Mouse (Mus musculus): ENCODE measurements around the gene Dlx4.

Dlx4 gene

GRCm38 (mm10) chr11:95142980-95143575 lies 3.0 kb downstream of the Dlx4 start:
- DNase-seq (ENCODE audit: low spot score) = no peak

DNA sequence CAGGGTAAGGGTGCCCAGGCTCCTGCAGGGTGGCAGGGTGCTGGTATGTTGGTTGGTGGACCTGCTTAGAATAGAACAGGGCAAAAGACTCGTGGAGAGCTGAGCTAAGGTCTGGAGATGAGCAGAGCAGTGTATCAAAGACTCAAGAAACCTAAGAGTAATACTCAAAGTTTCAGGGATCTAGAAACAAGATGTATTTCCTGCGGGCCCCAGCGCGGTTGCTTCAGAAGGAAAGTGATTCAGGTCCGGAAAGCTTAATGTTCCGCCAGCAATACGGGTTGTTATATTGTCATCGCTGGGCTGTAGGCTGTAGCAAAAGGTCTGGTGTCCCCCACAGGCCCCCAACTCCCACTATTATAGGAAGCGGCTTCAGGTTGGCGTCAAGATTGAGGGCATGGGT lies 3.8 kb downstream of the Dlx4 start:
- no peak for DNase-seq (ENCODE audit: low spot score)

- DNase-seq (ENCODE audit: low spot score) = no peak
Measured at GRCm38 (mm10) chr11:95139871-95140270, 6.2 kb downstream of the Dlx4 start.

- no peak for DNase-seq (ENCODE audit: low spot score)
Measured at GRCm38 (mm10) chr11:95137281-95137680, 8.8 kb downstream of the Dlx4 start.

- no peak for DNase-seq (ENCODE audit: low spot score)
Measured at GRCm38 (mm10) chr11:95133321-95133720, 12.7 kb downstream of the Dlx4 start.

DNA sequence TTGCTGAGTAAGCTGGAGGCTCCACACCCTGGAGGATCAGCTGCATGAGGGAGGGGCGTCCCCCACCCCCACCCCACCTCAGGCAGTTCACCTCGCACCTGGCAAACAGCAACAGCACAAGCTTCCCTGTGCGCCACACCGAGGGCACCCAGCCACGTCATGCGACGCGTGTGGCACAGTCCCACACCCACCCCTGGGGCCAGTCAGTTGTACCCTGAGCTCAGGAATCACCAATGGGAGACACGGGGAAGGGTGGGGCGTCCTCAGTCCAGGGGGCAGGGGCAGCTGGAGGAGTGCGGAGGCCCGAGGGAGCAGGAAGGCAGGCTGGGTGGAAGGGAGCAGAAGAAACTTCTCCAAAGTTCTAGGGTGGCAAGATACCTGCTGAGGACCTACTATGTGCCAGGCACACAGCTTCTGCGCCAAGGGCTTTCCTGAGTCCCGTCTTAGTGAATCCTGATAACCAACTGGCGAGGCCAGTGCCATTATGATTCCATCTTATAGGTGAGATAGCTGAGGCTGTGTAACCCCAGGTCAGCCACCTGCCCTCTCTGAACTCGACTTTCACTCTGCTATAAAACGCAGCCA lies 15.3 kb downstream of the Dlx4 start:
- DNase-seq (ENCODE audit: low spot score) = no peak

DNA sequence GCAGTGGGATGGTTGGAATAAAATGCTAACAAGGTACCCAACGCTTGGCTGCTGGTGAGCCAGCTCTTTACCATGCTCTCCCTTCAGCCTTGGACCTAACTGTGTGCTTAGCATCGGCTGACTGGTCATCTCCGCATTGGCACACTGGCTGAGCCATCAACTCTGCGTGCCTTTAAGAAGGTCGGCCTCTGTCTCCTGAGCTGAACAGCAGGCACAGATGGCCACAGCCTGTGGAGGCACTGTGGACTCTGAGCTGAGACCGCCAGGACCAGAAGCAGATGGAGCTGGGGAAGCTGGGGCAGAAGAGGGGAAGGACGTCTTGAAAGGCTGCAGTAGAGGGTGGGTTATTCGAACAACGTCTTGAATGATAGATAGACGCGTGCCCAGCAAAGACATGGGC lies 17.7 kb downstream of the Dlx4 start:
- no peak for DNase-seq (ENCODE audit: low spot score)

DNA sequence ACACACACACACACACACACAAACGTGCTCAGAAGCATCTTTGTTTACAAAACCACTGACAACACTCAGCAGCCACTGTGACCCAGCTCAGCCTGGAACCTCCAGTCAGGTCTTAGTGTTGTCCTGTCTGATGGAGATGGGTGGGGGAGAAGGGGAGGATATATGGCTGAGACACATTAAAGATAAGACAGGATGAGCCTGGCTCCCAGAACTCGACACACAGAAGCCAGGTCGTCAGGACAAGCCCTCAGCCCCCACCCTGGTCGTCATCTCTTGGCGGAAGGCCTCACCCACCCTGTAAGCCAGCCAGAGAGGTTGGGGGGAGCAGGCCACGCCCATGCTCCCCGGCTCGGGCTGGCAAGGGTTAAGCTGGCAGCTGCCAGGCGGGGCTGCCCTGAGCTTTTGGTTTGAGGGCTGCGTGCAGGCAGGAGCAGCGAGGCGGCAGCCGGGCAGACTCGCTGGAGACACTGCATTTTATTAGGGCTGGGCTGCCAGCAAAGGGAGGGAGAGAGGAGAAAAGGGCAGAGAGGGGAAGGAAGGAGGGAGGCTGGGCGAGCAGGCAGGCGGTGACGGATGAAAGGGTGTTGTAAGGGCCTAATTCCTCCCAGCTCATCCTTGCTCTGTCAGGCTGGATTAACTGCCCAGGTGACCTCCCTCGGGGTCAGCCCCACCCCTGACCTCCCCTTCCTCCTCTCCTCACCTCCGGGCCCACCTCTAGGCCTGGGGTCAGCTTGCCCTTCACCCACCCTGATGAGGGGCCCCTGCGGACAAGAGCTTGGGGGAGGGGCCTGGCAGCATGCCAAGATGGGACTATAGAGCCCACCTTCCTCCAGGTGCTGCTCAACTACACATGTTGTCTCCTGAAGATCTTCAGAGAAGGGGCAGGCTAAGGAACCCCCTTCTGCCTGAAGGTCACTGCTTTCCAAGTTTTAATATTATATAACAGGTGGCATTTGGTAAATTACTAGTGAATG lies 19.5 kb downstream of the Dlx4 start:
- DNase-seq (ENCODE audit: low spot score) = no peak

- DNase-seq (ENCODE audit: low spot score) = no peak
Measured at GRCm38 (mm10) chr11:95125366-95125948, 20.6 kb downstream of the Dlx4 start.

- DNase-seq (ENCODE audit: low spot score) = no peak
Measured at GRCm38 (mm10) chr11:95122100-95122489, 24.0 kb downstream of the Dlx4 start.

GRCm38 (mm10) chr11:95121161-95122099 lies 24.6 kb downstream of the Dlx4 start:
- DNase-seq (ENCODE audit: low spot score) = no peak

DNA sequence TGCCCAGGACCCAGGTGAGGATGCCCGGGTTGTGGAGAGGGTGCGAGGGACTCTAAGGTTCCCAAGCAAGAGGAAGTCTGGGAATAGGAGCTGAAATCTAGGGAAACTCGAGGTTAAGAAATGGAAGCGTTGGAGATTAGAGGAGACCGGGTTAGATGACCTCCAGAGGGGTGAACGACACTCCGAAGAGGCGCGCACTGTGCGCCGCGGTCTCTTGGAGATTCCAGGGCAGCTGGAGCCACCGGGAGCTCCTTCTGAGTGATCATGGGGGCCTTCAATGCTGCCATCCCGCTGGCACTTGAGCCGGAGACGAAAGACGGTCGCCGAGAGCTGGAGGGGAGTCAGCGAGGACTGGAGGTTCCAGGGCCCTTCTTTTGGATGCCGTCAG lies 25.4 kb downstream of the Dlx4 start:
- no peak for DNase-seq (ENCODE audit: low spot score)

GRCm38 (mm10) chr11:95119990-95120632 lies 26.0 kb downstream of the Dlx4 start, which contains the start of gene Dlx3:
Gene Dlx3 (plus strand): TSS chr11:95120119.
- DNase-seq (ENCODE audit: low spot score) = no peak

- DNase-seq (ENCODE audit: low spot score) = peak; percentile 28
Measured at GRCm38 (mm10) chr11:95118505-95118904, 27.6 kb downstream of the Dlx4 start.

GRCm38 (mm10) chr11:95117030-95117429 lies 29.0 kb downstream of the Dlx4 start:
- peak; percentile 48 for DNase-seq (ENCODE audit: low spot score)

- no peak for DNase-seq (ENCODE audit: low spot score)
Measured at GRCm38 (mm10) chr11:95110081-95110480, 36.0 kb downstream of the Dlx4 start.

- no peak for DNase-seq (ENCODE audit: low spot score)
Measured at GRCm38 (mm10) chr11:95109000-95109399, 37.1 kb downstream of the Dlx4 start.

DNA sequence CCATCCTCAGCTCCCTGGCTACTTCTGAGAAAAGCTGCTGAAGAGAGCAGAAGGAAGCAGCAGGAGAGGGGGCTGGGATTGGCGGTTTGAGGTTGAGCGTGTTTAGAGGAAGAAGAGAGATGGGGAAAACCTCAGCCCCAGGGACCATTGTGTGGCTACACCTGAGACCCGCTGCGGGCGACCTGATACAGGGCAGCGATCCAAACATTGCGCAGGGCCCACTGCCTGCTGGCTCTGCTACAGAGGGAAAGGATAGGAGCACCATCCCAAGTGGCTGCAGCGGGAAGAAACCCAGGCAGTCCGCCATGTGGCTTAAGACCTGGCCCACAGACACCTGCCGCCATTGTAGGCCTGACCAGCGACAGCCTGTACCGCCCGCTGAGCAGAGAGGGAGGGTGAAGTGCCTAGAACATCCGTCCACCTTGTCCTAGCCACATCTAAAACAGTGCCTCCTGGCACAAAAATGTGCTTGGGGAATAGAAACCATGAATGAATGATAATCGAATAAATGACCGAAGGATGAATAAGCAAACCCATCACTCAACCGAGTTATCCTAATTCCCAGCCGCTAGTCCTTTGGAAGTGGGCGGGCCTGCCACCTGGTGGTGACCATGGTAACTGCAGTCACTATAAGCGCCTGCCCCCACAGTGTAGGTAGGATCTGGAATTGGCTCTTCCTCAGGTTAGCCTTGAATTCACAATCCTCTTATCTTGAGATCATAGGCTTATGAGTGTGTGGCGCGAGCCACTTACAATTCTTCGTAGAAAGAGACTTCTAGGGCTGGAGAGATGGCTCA lies 39.4 kb downstream of the Dlx4 start:
- DNase-seq (ENCODE audit: low spot score) = peak; percentile 46

DNA sequence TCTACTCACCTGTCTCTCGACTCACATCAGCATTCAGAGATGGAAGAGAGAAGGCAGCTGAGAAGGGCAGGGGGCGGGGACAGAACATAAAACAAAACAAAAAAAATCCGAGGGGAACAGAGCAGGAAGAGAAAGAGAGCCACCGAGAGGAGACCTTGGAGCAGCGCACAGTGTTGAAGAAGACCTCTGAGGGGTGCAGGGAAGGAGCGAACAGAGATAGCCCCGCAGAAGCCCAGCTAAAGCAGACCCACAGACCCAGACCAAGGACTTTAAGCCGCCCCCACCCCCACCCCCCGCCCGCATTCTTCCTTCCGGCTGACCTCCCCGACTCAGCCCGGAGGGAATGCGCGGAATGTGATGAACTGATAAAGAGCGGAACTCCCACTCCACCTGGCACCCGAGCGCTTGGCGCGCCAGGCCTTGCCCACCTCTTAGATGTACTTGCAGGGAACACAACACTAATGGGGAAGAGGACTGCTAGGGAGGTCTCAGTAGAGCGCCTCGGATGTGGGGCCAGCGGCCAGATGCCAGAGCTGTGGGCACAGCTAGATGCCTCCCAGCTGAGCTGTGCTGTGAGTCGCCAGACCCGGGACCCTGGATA lies 40.7 kb downstream of the Dlx4 start:
- DNase-seq (ENCODE audit: low spot score) = no peak

DNA sequence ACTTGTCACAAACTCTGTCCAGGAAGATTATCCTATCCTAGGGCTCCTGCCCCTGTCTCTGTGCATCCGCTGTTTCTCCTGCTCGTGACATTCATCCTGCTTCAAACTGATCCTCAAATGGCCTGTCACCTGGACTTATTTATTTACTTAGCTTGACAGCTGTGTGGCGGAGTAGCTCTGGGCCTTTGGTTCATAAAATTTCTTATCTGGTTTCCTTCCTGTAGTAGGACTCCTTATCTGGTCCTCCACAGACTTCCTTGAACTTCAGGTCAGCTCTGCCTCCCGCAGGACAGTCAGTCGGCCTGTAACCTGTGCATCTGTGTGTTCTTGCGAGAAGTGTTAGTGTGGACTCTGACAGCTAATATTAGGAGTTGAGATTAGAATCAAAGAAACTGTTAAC lies 41.8 kb downstream of the Dlx4 start:
- DNase-seq (ENCODE audit: low spot score) = no peak

Measured in T-cell, adult 2 months (primary cell).